Mouse (Mus musculus) midbrain, postnatal 0 days (tissue): ENCODE results near the gene Trem1. TPM values are rescaled to one million over a fixed set of nuclear protein-coding genes. Genes with fewer than 3 reads are reported as not detected.

Experiments
- ATAC-seq: fragments of 200-750 bp; cut with Nextera tagmentation; 2 replicates; pipeline ENCODE4 v1.8.0; 2017; ENCODE audit warnings: moderate number of reproducible peaks, mild to moderate bottlenecking, moderate TSS enrichment, moderate library complexity; ENCODE audit not compliant: low FRiP score
- DNase-seq: peaks from one replicate; pipeline ENCODE4 v3.0.0-alpha.2; 2015; ENCODE audit warnings: low spot score
- H3K27ac ChIP-seq: fragments of 300-500 bp; sonication (generic); 2 replicates; pipeline ENCODE4 v1.5.1; 2014; ENCODE audit warnings: low read depth, mild to moderate bottlenecking, low read length, mixed read lengths
- H3K27me3 ChIP-seq: fragments of 300-500 bp; sonication (generic); 2 replicates; pipeline ENCODE4 v1.6.1; 2014; ENCODE audit warnings: low read length, control low read depth, mixed read lengths; ENCODE audit not compliant: insufficient read depth
- H3K36me3 ChIP-seq: fragments of 300-500 bp; sonication (generic); 2 replicates; pipeline ENCODE4 v1.6.1; 2014; ENCODE audit warnings: low read length, control low read depth, mixed read lengths; ENCODE audit not compliant: insufficient read depth
- H3K4me1 ChIP-seq: fragments of 300-500 bp; sonication (generic); 2 replicates; pipeline ENCODE4 v1.6.1; 2014; ENCODE audit warnings: mild to moderate bottlenecking, control low read depth, antibody characterized with exemption, low read length, mixed read lengths; ENCODE audit not compliant: insufficient read depth
- H3K4me2 ChIP-seq: fragments of 300-500 bp; sonication (generic); 2 replicates; pipeline ENCODE4 v1.6.1; 2014; ENCODE audit warnings: low read depth, mild to moderate bottlenecking, low read length, mixed read lengths; ENCODE audit not compliant: poor library complexity, severe bottlenecking
- H3K4me3 ChIP-seq: fragments of 300-500 bp; sonication (generic); 2 replicates; pipeline ENCODE4 v1.5.1; 2014; ENCODE audit warnings: low read depth, mild to moderate bottlenecking, low read length, moderate library complexity
- H3K9ac ChIP-seq: fragments of 300-500 bp; sonication (generic); replicated peaks from 2 replicates; pipeline ENCODE4 v1.6.1; 2014; ENCODE audit warnings: mild to moderate bottlenecking, low read length, moderate library complexity, mixed read lengths; ENCODE audit not compliant: poor library complexity, severe bottlenecking
- H3K9me3 ChIP-seq: fragments of 300-500 bp; sonication (generic); 2 replicates; pipeline ENCODE4 v1.6.1; 2016; ENCODE audit warnings: low read length, control low read depth
- CTCF ChIP-seq: IDR thresholded peaks from 2 replicates; pipeline ENCODE4 v1.5.1; 2016; ENCODE audit warnings: antibody characterized with exemption, mild to moderate bottlenecking
- WGBS: fragments of 180-500 bp; shearing (Covaris S2); extraction: QIAGEN DNeasy Blood & Tissue Kit; methylation state at CpG from one replicate; pipeline ENCODE4 v1.1.7; 2014; 5-methylcytosine and 5-hydroxymethylcytosine counted together
- polyA plus RNA-seq: library from polyadenylated mRNA; unstranded; fragments of >200 nt; fragmentation: Nextera tagmentation; extraction: Ambion mirVana; gene quantifications from 2 replicates; pipeline ENCODE4 v1.2.1, GENCODE M21; 2015
- total RNA-seq: library from RNA; depleted of rRNA; stranded (reverse); fragments of >200 nt; gene quantifications from 2 replicates; pipeline ENCODE4 v1.2.3, GENCODE M21; 2014

The Trem1 gene
- total and polyA plus RNA-seq, 2 experiments from 2014 or later = not detected

- Histone ChIP-seq H3K27me3 (no peaks in the 10 kb centered on the region), H3K9ac (no peak overlapping the region), H3K4me3 (no peak overlapping the region), H3K4me1 (no peaks in the 10 kb centered on the region), H3K36me3 (no peaks in the 10 kb centered on the region), H3K27ac (no peak overlapping the region), H3K4me2 (no peak overlapping the region), H3K9me3 (no peaks in the 10 kb centered on the region)
- 92% methylated on average over 1 of the region's 1 CpGs for WGBS
- TF ChIP-seq CTCF = no peak
- ATAC-seq = no peak
- no peak for DNase-seq
Measured at GRCm38 (mm10) chr17:48215429-48215828, 17.1 kb upstream of the Trem1 start.

GRCm38 (mm10) chr17:48230680-48231079, 1.9 kb upstream of the Trem1 start:
- Histone ChIP-seq H3K27me3 (no peaks in the 10 kb centered on the region), H3K27ac (no peak overlapping the region), H3K9ac (no peak overlapping the region), H3K4me3 (no peak overlapping the region), H3K9me3 (no peaks in the 10 kb centered on the region), H3K36me3 (no peaks in the 10 kb centered on the region), H3K4me1 (no peaks in the 10 kb centered on the region), H3K4me2 (no peak overlapping the region)
- no peak for TF ChIP-seq CTCF
- no peak for ATAC-seq
- 87% methylated on average over 7 of the region's 7 CpGs for WGBS
- no peak for DNase-seq

GRCm38 (mm10) chr17:48233789-48234188, 1.2 kb downstream of the Trem1 start:
- Histone ChIP-seq H3K4me1 (no peaks in the 10 kb centered on the region), H3K9ac (no peak overlapping the region), H3K9me3 (peaks cover 6% of the 10 kb centered on the region), H3K27me3 (no peaks in the 10 kb centered on the region), H3K27ac (no peak overlapping the region), H3K36me3 (no peaks in the 10 kb centered on the region), H3K4me2 (no peak overlapping the region), H3K4me3 (no peak overlapping the region)
- TF ChIP-seq CTCF = no peak
- WGBS = 80% methylated on average over 4 of the region's 4 CpGs
- no peak for ATAC-seq
- DNase-seq = no peak

- DNase-seq (no peak), ATAC-seq (no peak)
- Histone ChIP-seq H3K36me3 (no peaks in the 10 kb centered on the region), H3K27me3 (no peaks in the 10 kb centered on the region), H3K4me1 (no peaks in the 10 kb centered on the region), H3K9me3 (peaks cover 6% of the 10 kb centered on the region), H3K9ac (no peak overlapping the region), H3K27ac (no peak overlapping the region), H3K4me2 (no peak overlapping the region), H3K4me3 (no peak overlapping the region)
- WGBS = 73% methylated on average over 5 of the region's 5 CpGs
- TF ChIP-seq CTCF = no peak
Measured at GRCm38 (mm10) chr17:48234550-48234949, 2.0 kb downstream of the Trem1 start.

- no peaks in the 10 kb centered on the region for H3K27me3 ChIP-seq
- WGBS = 68% methylated on average over 4 of the region's 4 CpGs
- peaks cover 6% of the 10 kb centered on the region for H3K9me3 ChIP-seq
- DNase-seq (no peak), ATAC-seq (no peak)
- H3K4me2 ChIP-seq = no peak overlapping the region
- H3K36me3 ChIP-seq = no peaks in the 10 kb centered on the region
- H3K27ac ChIP-seq = no peak overlapping the region
- H3K4me1 ChIP-seq = no peaks in the 10 kb centered on the region
- H3K9ac ChIP-seq = no peak overlapping the region
- no peak for TF ChIP-seq CTCF
- H3K4me3 ChIP-seq = no peak overlapping the region
Measured at GRCm38 (mm10) chr17:48235773-48236370, 3.3 kb downstream of the Trem1 start.

GRCm38 (mm10) chr17:48237621-48238020, 5.1 kb downstream of the Trem1 start:
- Histone ChIP-seq H3K4me3 (no peak overlapping the region), H3K4me1 (no peaks in the 10 kb centered on the region), H3K36me3 (no peaks in the 10 kb centered on the region), H3K4me2 (no peak overlapping the region), H3K27ac (no peak overlapping the region), H3K9me3 (peaks cover 6% of the 10 kb centered on the region), H3K27me3 (no peaks in the 10 kb centered on the region), H3K9ac (no peak overlapping the region)
- ATAC-seq = no peak
- no peak for TF ChIP-seq CTCF
- no peak for DNase-seq
- WGBS = 88% methylated on average over 8 of the region's 8 CpGs
